Mouse (Mus musculus): ENCODE results near the gene Icam4. TPM values are rescaled to one million over a fixed set of nuclear protein-coding genes. Genes with fewer than 3 reads are reported as not detected.
"Not testable (repeated sequence)": the region's sequence is repeated elsewhere in the genome, so short reads cannot be mapped to it uniquely, and the experiment has no call there.

Gene Icam4
- polyA plus RNA-seq, 1 experiment from 2014 or later = 146 TPM

DNA sequence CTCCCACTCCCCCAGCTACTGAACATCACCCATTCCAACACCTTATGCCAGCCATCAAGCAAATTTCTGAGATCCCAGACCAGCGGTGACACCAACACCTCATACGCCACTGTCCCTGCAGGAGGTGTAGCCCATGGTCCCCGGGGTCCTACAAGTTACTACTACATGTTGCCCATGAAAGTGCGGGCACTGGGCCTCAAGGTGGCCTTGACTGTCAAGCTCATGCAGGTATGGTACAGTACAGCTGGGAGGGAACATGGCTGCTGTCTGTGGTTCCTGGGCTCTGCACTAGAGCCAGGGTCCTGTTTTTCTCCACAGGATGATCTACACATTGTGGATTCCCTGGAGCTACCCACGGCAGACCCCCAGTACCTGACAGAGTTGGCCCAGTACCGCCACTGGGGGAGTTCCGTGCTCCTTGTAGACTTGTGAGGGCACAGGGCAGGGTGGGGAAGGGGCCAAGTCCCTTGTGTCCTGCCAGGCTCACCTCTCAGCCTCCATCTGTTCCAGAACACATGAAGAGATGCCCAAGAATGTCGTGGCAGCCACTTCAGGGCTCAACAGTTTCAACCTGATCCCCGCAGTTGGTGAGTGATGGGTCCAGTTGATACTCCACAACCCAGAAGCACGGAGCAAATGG lies 21.7 kb upstream of the Icam4 start:
- H3K36me3 ChIP-seq (ENCODE audit: control insufficient read depth, insufficient read depth, low read length) = peaks cover 16% of the 10 kb centered on the region

DNA sequence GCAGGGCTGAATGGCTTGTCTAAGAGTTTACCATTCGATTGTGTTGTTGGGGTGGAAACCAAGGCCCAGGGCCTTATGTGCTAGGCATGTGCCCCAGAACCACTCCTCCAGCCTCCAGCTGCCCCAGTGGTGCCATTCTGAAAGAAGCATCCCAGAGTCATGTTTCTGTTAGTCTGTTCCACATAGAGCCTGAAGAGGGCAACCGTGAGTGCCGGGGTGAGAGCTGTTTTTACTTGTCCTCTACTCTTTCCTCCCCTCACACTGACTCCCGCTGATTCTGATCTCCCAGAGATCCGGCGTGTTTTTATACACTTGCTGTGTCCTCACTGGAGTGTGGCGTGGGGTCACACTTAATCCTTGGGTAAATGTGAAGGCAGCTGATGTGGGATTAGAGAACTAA lies 21.2 kb upstream of the Icam4 start:
- Histone ChIP-seq H3K4me2 (no peak overlapping the region), H3K9ac (ENCODE audit: low read depth, low read length) (no peak overlapping the region), H3K36me3 (ENCODE audit: control insufficient read depth, insufficient read depth, low read length) (peaks cover 16% of the 10 kb centered on the region), H3K27ac (ENCODE audit: low read depth, low read length) (no peak overlapping the region), H3K4me3 (ENCODE audit: low read depth, low read length) (no peak overlapping the region), H3K4me1 (replicated peaks; ENCODE audit: control insufficient read depth, insufficient read depth, low read length) (0 out of 2 replicates have a peak, but pooled peaks cover 10% of the 10 kb centered on the region), H3K9me3 (ENCODE audit: control insufficient read depth, low read length) (no peaks in the 10 kb centered on the region), H3K27me3 (replicated peaks; ENCODE audit: control insufficient read depth, insufficient read depth, low read length) (no peaks in the 10 kb centered on the region)
- DNase-seq (ENCODE audit: low spot score) (no peak), ATAC-seq (replicated peaks; ENCODE audit: low FRiP score) (no peak)
- 83% methylated on average over 7 of the region's 7 CpGs for WGBS

More for the DNA sequence above, 21.7 kb upstream of the Icam4 start:
- 89% methylated on average over 10 of the region's 10 CpGs for WGBS
- Histone ChIP-seq H3K9me3 (ENCODE audit: control insufficient read depth, low read length) (no peaks in the 10 kb centered on the region), H3K4me3 (ENCODE audit: low read depth, low read length) (no peak overlapping the region), H3K4me2 (no peak overlapping the region), H3K27ac (ENCODE audit: low read depth, low read length) (no peak overlapping the region), H3K27me3 (replicated peaks; ENCODE audit: control insufficient read depth, insufficient read depth, low read length) (no peaks in the 10 kb centered on the region), H3K9ac (ENCODE audit: low read depth, low read length) (no peak overlapping the region), H3K4me1 (replicated peaks; ENCODE audit: control insufficient read depth, insufficient read depth, low read length) (0 out of 2 replicates have a peak, but pooled peaks cover 8% of the 10 kb centered on the region)
- ATAC-seq (replicated peaks; ENCODE audit: low FRiP score) (no peak), DNase-seq (ENCODE audit: low spot score) (no peak)

GRCm38 (mm10) chr9:21010362-21010761 lies 18.8 kb upstream of the Icam4 start:
- Histone ChIP-seq H3K36me3 (ENCODE audit: control insufficient read depth, insufficient read depth, low read length) (peaks cover 15% of the 10 kb centered on the region), H3K9ac (ENCODE audit: low read depth, low read length) (no peak overlapping the region), H3K4me1 (replicated peaks; ENCODE audit: control insufficient read depth, insufficient read depth, low read length) (peaks cover 19% of the 10 kb centered on the region), H3K4me2 (no peak overlapping the region; the same call in 1 of the 2 replicates), H3K9me3 (ENCODE audit: control insufficient read depth, low read length) (no peaks in the 10 kb centered on the region), H3K4me3 (ENCODE audit: low read depth, low read length) (no peak overlapping the region), H3K27me3 (replicated peaks; ENCODE audit: control insufficient read depth, insufficient read depth, low read length) (peaks cover 8% of the 10 kb centered on the region; the same call in 1 of the 2 replicates), H3K27ac (ENCODE audit: low read depth, low read length) (no peak overlapping the region)
- WGBS = 61% methylated on average over 2 of the region's 2 CpGs
- ATAC-seq (replicated peaks; ENCODE audit: low FRiP score) (no peak), DNase-seq (ENCODE audit: low spot score) (no peak)

GRCm38 (mm10) chr9:21010939-21011541 lies 18.1 kb upstream of the Icam4 start:
- not testable (repeated sequence) for ATAC-seq (replicated peaks; ENCODE audit: low FRiP score); DNase-seq (ENCODE audit: low spot score); H3K27ac ChIP-seq (ENCODE audit: low read depth, low read length); H3K9ac ChIP-seq (ENCODE audit: low read depth, low read length); H3K9me3 ChIP-seq (ENCODE audit: control insufficient read depth, low read length); H3K4me3 ChIP-seq (ENCODE audit: low read depth, low read length); H3K4me2 ChIP-seq
- Histone ChIP-seq H3K36me3 (ENCODE audit: control insufficient read depth, insufficient read depth, low read length) (peaks cover 12% of the 10 kb centered on the region), H3K27me3 (replicated peaks; ENCODE audit: control insufficient read depth, insufficient read depth, low read length) (peaks cover 12% of the 10 kb centered on the region; the same call in 1 of the 2 replicates), H3K4me1 (replicated peaks; ENCODE audit: control insufficient read depth, insufficient read depth, low read length) (peaks cover 25% of the 10 kb centered on the region)
- 73% methylated on average over 9 of the region's 9 CpGs for WGBS

- peaks cover 12% of the 10 kb centered on the region; the same call in 1 of the 2 replicates for H3K27me3 ChIP-seq (replicated peaks; ENCODE audit: control insufficient read depth, insufficient read depth, low read length)
- no peak overlapping the region for H3K27ac ChIP-seq (ENCODE audit: low read depth, low read length)
- H3K4me3 ChIP-seq (ENCODE audit: low read depth, low read length) = no peak overlapping the region
- H3K36me3 ChIP-seq (ENCODE audit: control insufficient read depth, insufficient read depth, low read length) = peaks cover 9% of the 10 kb centered on the region
- H3K4me1 ChIP-seq (replicated peaks; ENCODE audit: control insufficient read depth, insufficient read depth, low read length) = peaks cover 25% of the 10 kb centered on the region
- H3K9ac ChIP-seq (ENCODE audit: low read depth, low read length) = no peak overlapping the region
- ATAC-seq (replicated peaks; ENCODE audit: low FRiP score) (0 out of 2 replicates have a peak, but pooled peaks have one; percentile 18), DNase-seq (ENCODE audit: low spot score) (no peak)
- no peaks in the 10 kb centered on the region for H3K9me3 ChIP-seq (ENCODE audit: control insufficient read depth, low read length)
- WGBS = 39% methylated on average over 5 of the region's 5 CpGs
- no peak overlapping the region for H3K4me2 ChIP-seq
Observed at GRCm38 (mm10) chr9:21011846-21012312, 17.3 kb upstream of the Icam4 start.

DNA sequence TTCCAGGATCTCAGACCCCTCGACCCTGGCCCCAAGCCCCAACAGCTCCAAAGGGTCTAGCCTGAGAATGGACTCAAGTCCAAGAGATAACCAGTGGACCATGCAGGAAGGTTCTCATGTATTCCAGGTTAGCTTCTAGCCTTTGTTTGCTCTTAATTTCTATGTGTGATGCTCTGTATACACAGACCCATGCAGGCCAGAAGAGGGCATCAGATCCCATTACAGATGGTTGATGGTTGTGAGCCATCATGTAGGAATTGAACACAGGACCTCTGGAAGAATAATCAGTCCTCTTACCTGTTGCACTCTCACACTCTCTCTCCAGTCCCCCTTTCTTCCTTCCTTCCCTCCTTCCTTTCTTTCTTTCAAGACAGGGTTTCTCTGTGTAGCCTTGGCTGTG lies 16.8 kb upstream of the Icam4 start:
- DNase-seq (ENCODE audit: low spot score) (no peak), ATAC-seq (replicated peaks; ENCODE audit: low FRiP score) (0 out of 2 replicates have a peak, but pooled peaks have one; percentile 27)
- Histone ChIP-seq H3K36me3 (ENCODE audit: control insufficient read depth, insufficient read depth, low read length) (peaks cover 5% of the 10 kb centered on the region), H3K9ac (ENCODE audit: low read depth, low read length) (no peak overlapping the region), H3K9me3 (ENCODE audit: control insufficient read depth, low read length) (no peaks in the 10 kb centered on the region), H3K27me3 (replicated peaks; ENCODE audit: control insufficient read depth, insufficient read depth, low read length) (peaks cover 14% of the 10 kb centered on the region; the same call in 1 of the 2 replicates), H3K4me3 (ENCODE audit: low read depth, low read length) (no peak overlapping the region), H3K4me2 (no peak overlapping the region), H3K4me1 (replicated peaks; ENCODE audit: control insufficient read depth, insufficient read depth, low read length) (peaks cover 27% of the 10 kb centered on the region), H3K27ac (ENCODE audit: low read depth, low read length) (no peak overlapping the region)
- WGBS = 35% methylated on average over 1 of the region's 1 CpGs

GRCm38 (mm10) chr9:21014691-21015570 lies 14.2 kb upstream of the Icam4 start:
- Histone ChIP-seq H3K4me1 (replicated peaks; ENCODE audit: control insufficient read depth, insufficient read depth, low read length) (peaks cover 30% of the 10 kb centered on the region), H3K27ac (ENCODE audit: low read depth, low read length) (peak overlapping the region; percentile 61; the same call in 1 of the 2 replicates), H3K4me3 (ENCODE audit: low read depth, low read length) (peak overlapping the region; percentile 54), H3K27me3 (replicated peaks; ENCODE audit: control insufficient read depth, insufficient read depth, low read length) (peaks cover 17% of the 10 kb centered on the region; the same call in 1 of the 2 replicates), H3K9ac (ENCODE audit: low read depth, low read length) (peak overlapping the region; percentile 56), H3K36me3 (ENCODE audit: control insufficient read depth, insufficient read depth, low read length) (no peaks in the 10 kb centered on the region), H3K4me2 (peak overlapping the region; percentile 85), H3K9me3 (ENCODE audit: control insufficient read depth, low read length) (no peaks in the 10 kb centered on the region)
- DNase-seq (ENCODE audit: low spot score) (no peak), ATAC-seq (replicated peaks; ENCODE audit: low FRiP score) (no peak; the same call in none of the 2 replicates)
- WGBS = 3% methylated on average over 29 of the region's 29 CpGs

DNA sequence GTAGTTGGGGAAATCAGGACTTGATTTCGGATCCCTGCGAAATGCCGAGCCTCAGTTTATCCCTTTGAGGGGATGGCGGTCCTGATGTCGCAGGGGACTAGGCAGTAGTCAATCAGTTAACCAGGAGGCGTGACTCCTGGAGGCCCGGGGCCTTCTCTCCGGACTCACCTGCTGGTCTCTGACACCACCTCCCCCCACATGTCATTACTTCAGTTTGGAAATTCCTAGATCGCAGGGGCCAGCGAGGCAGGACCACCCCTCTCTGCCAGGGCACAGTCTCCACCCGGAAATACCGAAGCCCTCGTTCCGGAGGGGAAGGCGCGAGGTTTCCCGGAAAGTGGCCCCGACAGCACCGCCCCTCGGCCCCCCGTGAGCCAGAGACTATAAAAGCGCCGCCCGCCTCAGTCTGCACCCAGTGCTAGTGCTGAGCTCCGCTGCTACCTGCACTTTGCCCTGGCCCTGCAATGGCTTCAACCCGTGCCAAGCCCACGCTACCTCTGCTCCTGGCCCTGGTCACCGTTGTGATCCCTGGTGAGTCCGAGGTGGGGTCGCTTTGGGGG lies 13.5 kb upstream of the Icam4 start, which contains the start of gene Icam1:
Gene Icam1, plus strand, starts transcription at position 415 of the 560 bp plus-strand sequence.
- Histone ChIP-seq H3K36me3 (ENCODE audit: control insufficient read depth, insufficient read depth, low read length) (no peaks in the 10 kb centered on the region), H3K27ac (ENCODE audit: low read depth, low read length) (peak within 1 kb of the TSS; percentile 61; the same call in 1 of the 2 replicates)
- peak; percentile 53; the same call in 1 of the 2 replicates for ATAC-seq (replicated peaks; ENCODE audit: low FRiP score)

More for the DNA sequence above, 13.5 kb upstream of the Icam4 start, which contains the start of gene Icam1:
- 1% methylated on average over 30 of the region's 30 CpGs for WGBS
- Histone ChIP-seq H3K4me2 (peak within 1 kb of the TSS; percentile 85), H3K4me3 (ENCODE audit: low read depth, low read length) (peak within 1 kb of the TSS; percentile 54), H3K9me3 (ENCODE audit: control insufficient read depth, low read length) (no peaks in the 10 kb centered on the region), H3K9ac (ENCODE audit: low read depth, low read length) (peak within 1 kb of the TSS; percentile 56), H3K27me3 (replicated peaks; ENCODE audit: control insufficient read depth, insufficient read depth, low read length) (peaks cover 17% of the 10 kb centered on the region; the same call in 1 of the 2 replicates), H3K4me1 (replicated peaks; ENCODE audit: control insufficient read depth, insufficient read depth, low read length) (peaks cover 30% of the 10 kb centered on the region)
- DNase-seq (ENCODE audit: low spot score) = no peak
